Mouse (Mus musculus) intestine, embryonic 15.5 days (tissue): ENCODE data around the gene Mrto4. TPM values are rescaled to one million over a fixed set of nuclear protein-coding genes. Genes with fewer than 3 reads are reported as not detected.
"Not testable (repeated sequence)": the region's sequence is repeated elsewhere in the genome, so short reads cannot be mapped to it uniquely, and the experiment has no call there.

Source experiments
- ATAC-seq: fragments of 200-750 bp; cut with Nextera tagmentation; 2 replicates; pipeline ENCODE4 v1.8.0; 2017; ENCODE audit warnings: moderate TSS enrichment, moderate library complexity
- H3K27ac ChIP-seq: fragments of 300-500 bp; sonication (generic); 2 replicates; pipeline ENCODE4 v1.5.1; 2015; ENCODE audit warnings: mild to moderate bottlenecking, inconsistent platforms
- H3K27me3 ChIP-seq: fragments of 300-500 bp; sonication (generic); replicated peaks from 2 replicates; pipeline ENCODE4 v1.6.1; 2015; ENCODE audit warnings: inconsistent platforms
- H3K36me3 ChIP-seq: fragments of 300-500 bp; sonication (generic); 2 replicates; pipeline ENCODE4 v1.6.1; 2015; ENCODE audit warnings: inconsistent platforms
- H3K4me1 ChIP-seq: fragments of 300-500 bp; sonication (generic); replicated peaks from 2 replicates; pipeline ENCODE4 v1.6.1; 2015; ENCODE audit warnings: inconsistent platforms
- H3K4me2 ChIP-seq: fragments of 300-500 bp; sonication (generic); replicated peaks from 2 replicates; pipeline ENCODE4 v1.6.1; 2015; ENCODE audit warnings: mild to moderate bottlenecking, inconsistent platforms
- H3K4me3 ChIP-seq: fragments of 300-500 bp; sonication (generic); replicated peaks from 2 replicates; pipeline ENCODE4 v1.5.1; 2015; ENCODE audit warnings: inconsistent platforms
- H3K9ac ChIP-seq: fragments of 300-500 bp; sonication (generic); 2 replicates; pipeline ENCODE4 v1.6.1; 2015; ENCODE audit warnings: inconsistent platforms
- H3K9me3 ChIP-seq: fragments of 300-500 bp; sonication (generic); 2 replicates; pipeline ENCODE4 v1.6.1; 2016; ENCODE audit warnings: inconsistent platforms
- WGBS: fragments of 180-500 bp; shearing (Covaris S2); methylation state at CpG from one replicate; pipeline ENCODE4 v1.1.7; 2015; 5-methylcytosine and 5-hydroxymethylcytosine counted together
- polyA plus RNA-seq: library from polyadenylated mRNA; unstranded; fragments of >200 nt; fragmentation: Nextera tagmentation; extraction: Ambion mirVana; gene quantifications from 2 replicates; pipeline ENCODE4 v1.2.1, GENCODE M21; 2015

The Mrto4 gene
- 119 and 122 TPM in 2 replicates for polyA plus RNA-seq

DNA sequence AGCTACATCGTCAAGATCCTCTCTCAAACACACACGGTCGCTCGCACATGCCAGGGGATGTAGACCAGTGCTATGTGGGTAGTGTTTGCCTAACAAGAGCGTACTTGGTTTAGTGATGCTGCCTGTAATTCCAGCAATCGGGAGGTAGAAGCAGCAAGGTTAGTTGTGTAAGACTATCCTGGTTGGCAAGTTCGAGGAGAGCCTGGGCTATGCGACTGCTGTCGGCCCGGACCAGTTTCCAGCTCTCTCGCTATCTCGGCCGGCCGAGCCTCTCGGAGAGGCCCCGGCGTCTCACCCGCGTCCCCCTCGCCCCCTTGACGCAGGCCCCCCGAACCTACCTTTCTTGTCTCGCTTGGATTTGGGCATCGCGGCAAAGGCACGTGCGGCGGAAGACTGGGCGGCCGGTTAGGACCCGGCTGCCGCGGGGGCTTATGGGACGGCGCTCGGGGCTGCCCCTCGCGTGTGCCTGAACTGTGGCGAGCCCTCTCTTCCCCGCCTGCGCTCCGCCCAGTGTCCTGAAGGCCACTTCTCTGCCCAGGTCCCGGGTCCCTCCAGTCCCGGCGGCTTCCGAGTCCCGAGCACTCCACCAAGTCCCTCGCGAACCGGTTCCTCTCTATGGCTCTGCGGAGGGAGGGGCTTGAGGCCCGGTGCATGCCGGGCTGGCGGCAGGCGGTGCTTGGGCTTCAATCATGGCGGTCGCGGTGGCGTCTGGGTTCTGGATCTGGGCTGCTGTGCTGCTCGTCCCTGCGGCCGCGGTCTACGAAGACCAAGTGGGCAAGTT lies at the start of gene Mrto4, which contains the start of the genes Emc1 and Ubr4:
Gene Mrto4, minus strand, starts transcription at position 646 of the 781 bp plus-strand sequence.
Gene Emc1, plus strand, starts transcription at position 657 of the 781 bp plus-strand sequence.
Gene Ubr4, plus strand, starts transcription at position 679 of the 781 bp plus-strand sequence.
- H3K27ac ChIP-seq: peak within 1 kb of the TSS; percentile 96
- H3K27me3 ChIP-seq: no peaks in the 10 kb centered on the region
- H3K4me1 ChIP-seq: peaks cover 15% of the 10 kb centered on the region
- peaks cover 23% of the 10 kb centered on the region for H3K36me3 ChIP-seq
- peak within 1 kb of the TSS; percentile 83 for H3K4me3 ChIP-seq
- peak; percentile 97 for ATAC-seq
- no peaks in the 10 kb centered on the region for H3K9me3 ChIP-seq
- peak within 1 kb of the TSS; percentile 86 for H3K9ac ChIP-seq
- peak within 1 kb of the TSS; percentile 83 for H3K4me2 ChIP-seq
- under 1% methylated on average over 64 of the region's 64 CpGs for WGBS

DNA sequence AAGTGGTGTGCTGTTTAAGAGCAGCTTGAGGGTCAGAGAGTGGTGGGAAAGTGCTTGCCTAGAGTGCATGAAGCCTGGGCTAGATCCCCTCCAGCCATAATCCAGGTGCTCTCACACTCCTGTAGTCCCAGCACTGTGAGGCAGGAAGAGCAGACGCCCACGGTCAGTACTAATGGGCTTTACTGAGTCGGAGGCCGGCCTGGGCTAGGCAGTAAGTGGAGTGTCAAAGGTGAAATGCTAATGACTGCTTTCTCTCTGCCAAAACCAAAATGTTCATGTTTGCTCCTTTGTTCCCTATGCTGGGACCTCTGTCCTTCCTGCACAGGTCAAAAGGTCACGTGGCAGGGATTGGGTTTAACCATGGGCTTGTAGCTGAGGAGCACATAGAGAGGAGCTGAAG lies 48.1 kb upstream of the Mrto4 start:
- ATAC-seq: no peak
- WGBS: 82% methylated on average over 5 of the region's 5 CpGs
- no peak overlapping the region for H3K4me2 ChIP-seq
- no peaks in the 10 kb centered on the region for H3K9me3 ChIP-seq
- H3K4me3 ChIP-seq: no peak overlapping the region
- H3K36me3 ChIP-seq: peaks cover 65% of the 10 kb centered on the region
- no peaks in the 10 kb centered on the region for H3K4me1 ChIP-seq
- no peak overlapping the region for H3K27ac ChIP-seq
- no peaks in the 10 kb centered on the region for H3K27me3 ChIP-seq
- H3K9ac ChIP-seq: no peak overlapping the region

DNA sequence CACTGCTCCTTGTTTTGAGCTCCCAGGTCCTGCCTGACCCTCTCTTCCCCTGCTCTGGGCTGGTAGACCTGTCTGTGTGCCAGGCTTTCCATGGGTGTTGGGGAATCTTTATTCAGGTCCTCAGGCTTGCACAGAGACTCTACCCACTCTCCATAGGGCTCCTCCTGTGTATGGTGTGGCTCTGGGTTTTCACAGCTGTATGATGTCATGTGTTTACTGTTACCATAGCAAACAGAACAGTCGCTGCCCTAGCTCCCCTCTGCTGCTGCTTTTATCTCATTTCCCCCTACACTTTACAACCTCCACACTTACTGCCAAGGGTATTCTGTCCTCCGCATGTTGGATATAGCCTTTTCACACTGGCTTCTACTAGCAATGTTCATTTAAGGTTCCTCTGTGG lies 43.1 kb upstream of the Mrto4 start:
- H3K9me3 ChIP-seq: no peaks in the 10 kb centered on the region
- H3K36me3 ChIP-seq: peaks cover 65% of the 10 kb centered on the region
- H3K4me1 ChIP-seq: no peaks in the 10 kb centered on the region
- no peak overlapping the region for H3K9ac ChIP-seq
- H3K4me2 ChIP-seq: no peak overlapping the region
- no peak overlapping the region for H3K27ac ChIP-seq
- H3K4me3 ChIP-seq: no peak overlapping the region
- no peaks in the 10 kb centered on the region for H3K27me3 ChIP-seq
- peak; percentile 55; the same call in 1 of the 2 replicates for ATAC-seq
- 37% methylated on average over 2 of the region's 2 CpGs for WGBS

DNA sequence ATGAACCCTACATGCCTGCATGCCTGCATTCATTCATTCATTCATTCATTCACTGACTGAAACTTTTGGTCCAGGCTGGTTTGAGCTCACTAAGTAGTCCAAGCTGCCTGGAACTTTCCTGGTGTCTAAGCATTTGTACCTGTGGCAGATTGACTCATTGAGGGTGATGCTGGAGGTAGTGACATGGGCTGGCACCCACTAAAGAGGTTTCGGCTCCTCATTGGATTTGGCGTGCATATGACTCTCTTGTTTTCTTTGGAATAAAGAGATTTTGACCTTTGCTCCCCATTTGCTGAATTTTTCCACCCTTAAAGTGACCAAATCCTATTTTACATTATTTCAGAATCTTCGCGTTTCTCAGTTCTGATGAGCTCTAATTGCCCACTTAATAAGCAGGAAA lies 37.2 kb upstream of the Mrto4 start:
- Histone ChIP-seq H3K9me3 (no peaks in the 10 kb centered on the region), H3K27ac (no peak overlapping the region), H3K4me3 (no peak overlapping the region), H3K4me2 (no peak overlapping the region), H3K36me3 (peaks cover 28% of the 10 kb centered on the region), H3K9ac (no peak overlapping the region), H3K27me3 (no peaks in the 10 kb centered on the region), H3K4me1 (peaks cover 23% of the 10 kb centered on the region)
- 88% methylated on average over 4 of the region's 4 CpGs for WGBS
- ATAC-seq: no peak

DNA sequence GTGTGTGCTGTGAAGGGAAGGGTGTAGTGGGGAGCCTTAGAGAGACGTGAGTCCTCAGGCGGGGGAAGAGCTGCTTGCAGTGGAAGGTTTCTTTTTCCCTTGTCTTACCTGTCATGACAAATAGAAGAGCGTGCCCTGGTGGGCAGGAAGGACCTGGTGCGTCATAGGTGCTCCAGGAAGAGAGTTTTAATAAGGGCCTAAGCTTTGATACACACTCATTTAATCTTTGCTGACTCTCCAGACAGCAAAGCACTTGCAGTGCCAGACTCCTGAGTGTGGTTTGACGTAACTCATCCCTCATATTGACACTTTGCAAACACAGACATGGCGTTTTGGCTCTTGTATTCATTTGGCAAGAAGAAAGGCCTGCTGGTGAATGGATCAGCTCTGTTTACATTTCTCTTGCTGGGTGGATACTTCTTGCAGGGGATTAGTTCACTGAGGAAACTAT lies 34.5 kb upstream of the Mrto4 start:
- WGBS: 17% methylated on average over 6 of the region's 6 CpGs
- Histone ChIP-seq H3K4me2 (peak overlapping the region; percentile 46), H3K4me3 (no peak overlapping the region), H3K36me3 (peaks cover 13% of the 10 kb centered on the region), H3K4me1 (peaks cover 29% of the 10 kb centered on the region), H3K9ac (peak overlapping the region; percentile 28; the same call in 1 of the 2 replicates), H3K27ac (peak overlapping the region; percentile 48), H3K27me3 (no peaks in the 10 kb centered on the region), H3K9me3 (no peaks in the 10 kb centered on the region)
- peak; percentile 82 for ATAC-seq

DNA sequence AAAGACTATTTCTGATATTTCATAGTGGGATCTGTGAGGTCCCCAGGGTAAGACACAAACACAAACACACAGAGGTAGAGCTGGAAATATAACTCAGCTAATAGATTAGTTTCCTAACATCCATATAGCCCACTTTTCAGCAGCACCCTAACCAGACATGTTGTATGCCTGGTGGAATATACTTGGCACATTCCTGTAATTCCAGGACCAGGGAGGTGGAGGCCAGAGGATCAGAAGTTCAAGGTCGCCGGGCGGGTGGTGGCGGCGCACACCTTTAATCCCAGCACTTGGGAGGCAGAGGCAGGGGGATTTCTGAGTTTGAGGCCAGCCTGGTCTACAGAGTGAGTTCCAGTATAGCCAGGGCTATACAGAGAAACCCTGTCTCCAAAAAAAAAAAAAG lies 33.5 kb upstream of the Mrto4 start:
- H3K36me3 ChIP-seq, H3K9ac ChIP-seq, H3K27ac ChIP-seq, H3K27me3 ChIP-seq, ATAC-seq, H3K4me3 ChIP-seq, H3K9me3 ChIP-seq, H3K4me2 ChIP-seq: not testable (repeated sequence)
- H3K4me1 ChIP-seq: peaks cover 34% of the 10 kb centered on the region
- WGBS: 87% methylated on average over 5 of the region's 5 CpGs

DNA sequence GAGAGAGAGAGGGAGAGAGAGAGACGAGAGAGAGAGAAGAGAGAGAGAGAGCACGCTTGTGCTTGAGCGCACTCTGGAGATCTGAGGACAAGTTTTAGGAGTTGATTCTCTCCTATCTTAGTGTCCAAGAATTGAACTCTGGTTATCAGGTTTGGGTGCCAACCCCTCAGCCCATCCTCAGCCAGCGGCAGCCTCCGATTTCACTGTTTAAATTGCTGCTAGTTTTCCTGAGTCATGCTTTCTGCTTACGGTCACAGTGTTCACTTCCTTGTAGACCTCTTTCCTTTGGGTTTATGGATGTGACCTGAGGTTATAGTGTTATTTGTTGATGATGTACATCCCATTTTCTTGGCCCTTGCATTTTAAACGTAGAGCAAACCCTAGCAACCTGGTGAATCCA lies 29.9 kb upstream of the Mrto4 start:
- Histone ChIP-seq H3K4me2 (peak overlapping the region; percentile 28), H3K4me1 (peaks cover 32% of the 10 kb centered on the region), H3K36me3 (0 out of 2 replicates have a peak, but pooled peaks cover 2% of the 10 kb centered on the region), H3K27me3 (no peaks in the 10 kb centered on the region), H3K9ac (0 out of 2 replicates have a peak overlapping the region, but pooled peaks have one; percentile 1), H3K4me3 (no peak overlapping the region), H3K27ac (no peak overlapping the region), H3K9me3 (no peaks in the 10 kb centered on the region)
- 71% methylated on average over 7 of the region's 7 CpGs for WGBS
- no peak for ATAC-seq

DNA sequence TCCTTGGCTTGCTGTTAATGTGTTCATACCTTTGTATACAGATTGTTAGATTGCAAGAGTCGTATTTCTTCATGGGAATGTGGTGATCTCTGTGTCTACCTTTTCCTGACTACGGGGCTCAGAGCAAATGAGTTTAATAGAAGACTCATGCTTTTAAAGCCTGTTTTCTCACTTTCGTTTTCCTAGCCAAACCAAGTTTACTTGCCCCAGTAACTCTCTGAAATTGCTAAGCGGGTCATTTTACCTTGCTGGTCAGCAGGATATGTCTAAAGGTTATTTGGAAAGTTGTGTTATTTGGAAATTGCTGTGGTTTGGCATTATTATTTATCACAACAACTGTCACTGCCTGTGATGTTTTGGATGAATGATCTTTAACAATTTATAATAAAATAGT lies 29.1 kb upstream of the Mrto4 start:
- peak overlapping the region; percentile 94 for H3K4me3 ChIP-seq
- H3K9me3 ChIP-seq: no peaks in the 10 kb centered on the region
- no peak overlapping the region for H3K27ac ChIP-seq
- 39% methylated on average over 4 of the region's 4 CpGs for WGBS
- ATAC-seq: no peak
- no peaks in the 10 kb centered on the region for H3K27me3 ChIP-seq
- peak overlapping the region; percentile 70 for H3K4me2 ChIP-seq
- 0 out of 2 replicates have a peak, but pooled peaks cover 5% of the 10 kb centered on the region for H3K36me3 ChIP-seq
- peak overlapping the region; percentile 83; the same call in 1 of the 2 replicates for H3K9ac ChIP-seq
- peaks cover 25% of the 10 kb centered on the region for H3K4me1 ChIP-seq

DNA sequence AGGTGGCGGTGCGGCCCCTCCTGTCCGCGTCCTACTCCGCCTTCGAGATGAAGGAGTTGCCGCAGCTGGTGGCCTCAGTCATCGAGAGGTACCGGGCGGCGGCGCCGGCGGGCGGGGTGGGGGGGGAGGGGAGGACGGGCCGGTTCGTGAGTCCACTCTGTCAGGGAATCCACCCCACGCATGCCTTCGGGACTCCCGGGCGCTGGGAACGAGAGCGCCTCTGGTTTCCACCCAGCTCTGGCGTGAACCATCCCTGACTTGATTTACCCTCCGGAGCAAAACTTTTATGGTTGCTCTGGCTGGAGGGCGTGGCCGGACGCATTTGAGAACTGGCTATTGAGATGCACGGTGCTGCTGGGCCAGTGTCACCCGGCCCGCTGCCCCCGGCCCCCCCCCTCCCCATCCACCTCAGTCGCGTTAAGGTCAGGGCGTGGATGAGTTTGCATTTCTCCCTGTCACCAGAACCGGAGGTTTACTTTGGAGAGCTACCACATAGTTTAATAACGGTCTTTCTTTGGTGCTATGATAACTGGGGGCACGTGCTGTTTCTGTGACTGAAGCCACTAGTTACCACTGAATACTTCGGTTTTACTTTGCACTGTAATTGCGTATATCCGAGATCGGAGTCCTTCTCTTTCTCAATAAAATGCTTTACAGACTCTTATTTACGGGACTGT lies 28.5 kb upstream of the Mrto4 start:
- Histone ChIP-seq H3K27me3 (no peaks in the 10 kb centered on the region), H3K4me2 (peak overlapping the region; percentile 70), H3K36me3 (0 out of 2 replicates have a peak, but pooled peaks cover 5% of the 10 kb centered on the region), H3K27ac (peak overlapping the region; percentile 80), H3K4me1 (peaks cover 19% of the 10 kb centered on the region), H3K9me3 (no peaks in the 10 kb centered on the region), H3K4me3 (peak overlapping the region; percentile 94), H3K9ac (peak overlapping the region; percentile 83)
- no peak; the same call in 1 of the 2 replicates for ATAC-seq
- 3% methylated on average over 41 of the region's 44 CpGs for WGBS

DNA sequence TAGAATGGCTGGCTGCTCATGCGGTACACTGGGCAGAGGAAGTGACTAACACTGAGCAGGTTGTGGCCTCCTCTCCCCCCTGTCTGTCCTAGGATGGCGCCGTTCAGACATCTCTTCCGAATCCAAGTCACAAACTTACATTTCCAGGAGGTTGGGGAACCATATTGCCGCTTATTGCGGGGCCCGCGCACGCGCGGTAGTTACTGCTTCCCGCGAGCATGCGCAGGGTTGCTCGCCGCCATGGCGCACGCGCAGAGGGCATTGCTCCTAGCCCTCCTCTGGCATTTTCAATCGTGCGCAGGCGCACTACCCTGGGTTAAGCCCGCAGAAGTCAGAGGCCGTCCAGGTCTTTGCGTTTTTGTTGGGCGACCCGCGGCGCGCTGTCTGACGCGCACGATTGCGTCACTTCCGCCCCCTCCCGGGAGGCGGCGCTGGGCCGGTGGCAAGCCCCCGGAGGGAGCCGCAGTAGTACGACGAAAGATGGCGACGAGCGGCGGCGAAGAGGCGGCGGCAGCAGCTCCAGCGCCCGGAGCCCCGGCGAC lies 27.9 kb upstream of the Mrto4 start:
- Histone ChIP-seq H3K36me3 (peaks cover 8% of the 10 kb centered on the region; the same call in 1 of the 2 replicates), H3K4me3 (peak overlapping the region; percentile 94), H3K4me1 (peaks cover 15% of the 10 kb centered on the region), H3K27me3 (no peaks in the 10 kb centered on the region), H3K9me3 (no peaks in the 10 kb centered on the region), H3K27ac (peak overlapping the region; percentile 80), H3K4me2 (peak overlapping the region; percentile 72), H3K9ac (peak overlapping the region; percentile 83)
- under 1% methylated on average over 53 of the region's 54 CpGs for WGBS
- peak; percentile 99 for ATAC-seq

DNA sequence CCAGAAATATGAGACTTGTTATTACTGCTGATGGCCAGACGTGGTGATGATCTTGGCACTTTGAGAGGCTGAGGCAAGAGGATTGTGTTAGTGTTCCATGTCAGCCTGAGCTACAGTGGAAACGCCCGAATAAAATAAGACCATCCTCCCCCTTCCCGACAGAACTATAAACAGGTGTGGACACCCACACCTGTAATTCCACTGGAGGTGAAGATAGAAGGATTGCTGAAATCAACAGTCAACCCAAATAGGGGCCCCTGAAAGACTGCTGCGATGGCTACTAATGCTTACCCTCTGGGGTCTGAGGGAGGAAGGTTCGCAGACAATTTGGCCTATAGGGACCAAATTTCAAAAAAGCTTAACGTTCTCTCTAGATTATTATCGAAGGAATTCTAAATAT lies 27.3 kb upstream of the Mrto4 start:
- peak overlapping the region; percentile 79 for H3K9ac ChIP-seq
- peaks cover 13% of the 10 kb centered on the region; the same call in 1 of the 2 replicates for H3K36me3 ChIP-seq
- H3K27me3 ChIP-seq: no peaks in the 10 kb centered on the region
- peak overlapping the region; percentile 74 for H3K27ac ChIP-seq
- 10% methylated on average over 8 of the region's 8 CpGs for WGBS
- no peak for ATAC-seq
- peak overlapping the region; percentile 94 for H3K4me3 ChIP-seq
- peak overlapping the region; percentile 72 for H3K4me2 ChIP-seq
- H3K4me1 ChIP-seq: peaks cover 15% of the 10 kb centered on the region
- no peaks in the 10 kb centered on the region for H3K9me3 ChIP-seq

DNA sequence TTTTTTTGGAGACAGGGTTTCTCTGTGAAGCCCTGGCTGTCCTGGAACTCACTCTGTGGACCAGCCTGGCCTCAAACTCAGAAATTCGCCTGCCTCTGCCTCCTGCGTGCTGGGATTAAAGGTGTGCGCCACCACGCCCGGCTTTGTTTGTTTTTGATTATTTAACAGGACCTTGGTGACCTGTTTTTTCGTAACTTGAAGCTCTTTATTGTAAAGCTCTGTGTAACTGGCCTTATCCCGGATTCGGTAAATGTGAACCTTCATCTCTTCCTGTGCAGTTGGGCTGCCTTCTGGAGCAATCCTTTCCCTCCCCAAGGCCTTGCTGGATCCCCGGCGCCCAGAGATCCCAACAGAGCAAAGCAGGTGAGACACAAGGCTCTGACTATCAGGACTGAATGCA lies 21.2 kb upstream of the Mrto4 start:
- no peak for ATAC-seq
- Histone ChIP-seq H3K27me3 (no peaks in the 10 kb centered on the region), H3K36me3 (peaks cover 46% of the 10 kb centered on the region), H3K4me2 (no peak overlapping the region), H3K4me3 (no peak overlapping the region), H3K9ac (no peak overlapping the region), H3K27ac (no peak overlapping the region), H3K4me1 (no peaks in the 10 kb centered on the region), H3K9me3 (no peaks in the 10 kb centered on the region)
- WGBS: 89% methylated on average over 10 of the region's 10 CpGs
